Mouse (Mus musculus) brain, embryonic 14.5 days (tissue): ENCODE data around the gene Cysrt1. TPM values are rescaled to one million over a fixed set of nuclear protein-coding genes. Genes with fewer than 3 reads are reported as not detected.
"Not testable (repeated sequence)": the region's sequence is repeated elsewhere in the genome, so short reads cannot be mapped to it uniquely, and the experiment has no call there.

ENCODE experiments used
- DNase-seq: peaks from one replicate; pipeline ENCODE4 v3.0.0-alpha.2; 2011; ENCODE audit warnings: low read depth
- CTCF ChIP-seq: fragments of 200-500 bp; IDR thresholded peaks from 2 replicates; pipeline ENCODE4 v1.5.1; 2012; ENCODE audit warnings: inconsistent platforms, mild to moderate bottlenecking, moderate library complexity, borderline replicate concordance; ENCODE audit not compliant: insufficient read depth, insufficient read length; ENCODE audit errors: extremely low read depth
- POLR2A ChIP-seq: fragments of 200-500 bp; IDR thresholded peaks from 2 replicates; pipeline ENCODE4 v1.6.1; 2012; ENCODE audit warnings: mild to moderate bottlenecking, inconsistent platforms, borderline replicate concordance; ENCODE audit not compliant: poor library complexity, insufficient read depth, insufficient read length, severe bottlenecking; ENCODE audit errors: extremely low read depth
- polyA plus RNA-seq: library from polyadenylated mRNA; depleted of rRNA; stranded (reverse); fragments of >200 nt; gene quantifications from 2 replicates; pipeline ENCODE4 v1.2.3, GENCODE M21; 2012

The Cysrt1 gene
- polyA plus RNA-seq, 1 experiment, result 0.10 TPM

DNA sequence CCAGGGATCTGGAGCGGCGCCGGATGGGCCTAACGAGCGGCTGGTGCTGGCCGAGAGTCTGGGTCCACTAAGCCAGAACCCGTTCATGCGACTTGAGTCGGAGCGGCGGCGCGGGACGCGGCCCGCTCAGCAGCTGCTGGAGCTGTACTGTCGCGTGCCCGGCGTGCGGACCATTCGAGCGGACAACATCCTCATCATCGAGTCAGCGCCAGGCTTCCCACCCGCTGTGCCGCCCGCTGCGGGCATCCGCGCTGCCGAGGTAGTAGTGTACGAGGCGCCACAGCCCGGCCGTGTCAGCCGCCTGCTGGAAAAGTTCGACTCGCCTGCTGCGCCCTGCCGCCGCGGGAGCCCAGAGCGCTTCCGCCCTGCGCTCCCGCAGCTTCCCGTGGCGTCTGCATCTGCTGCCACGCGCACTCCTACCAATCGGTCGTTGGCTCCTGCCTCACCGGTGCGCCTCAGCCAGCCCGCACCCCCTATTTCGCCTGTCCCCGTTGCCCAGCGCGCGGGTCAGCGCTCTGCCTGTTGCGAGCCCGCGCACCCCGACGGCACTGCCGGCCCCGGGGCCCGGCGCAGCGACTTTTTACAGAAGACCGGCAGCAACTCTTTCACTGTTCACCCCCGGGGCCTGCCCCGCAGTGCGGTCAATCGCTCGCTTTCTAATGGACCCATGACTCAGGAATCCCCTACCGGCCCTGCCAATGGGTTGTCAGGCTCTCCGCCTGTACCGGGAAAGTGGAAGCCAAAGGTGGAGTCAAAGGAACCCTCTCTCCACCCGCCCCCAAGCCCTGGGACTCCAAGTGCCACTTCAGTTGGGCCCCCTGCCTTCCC, 20.8 kb upstream of the Cysrt1 start:
- TF ChIP-seq CTCF, result no peak
- TF ChIP-seq POLR2A, result no peak
- DNase-seq, result peak; percentile 58

DNA sequence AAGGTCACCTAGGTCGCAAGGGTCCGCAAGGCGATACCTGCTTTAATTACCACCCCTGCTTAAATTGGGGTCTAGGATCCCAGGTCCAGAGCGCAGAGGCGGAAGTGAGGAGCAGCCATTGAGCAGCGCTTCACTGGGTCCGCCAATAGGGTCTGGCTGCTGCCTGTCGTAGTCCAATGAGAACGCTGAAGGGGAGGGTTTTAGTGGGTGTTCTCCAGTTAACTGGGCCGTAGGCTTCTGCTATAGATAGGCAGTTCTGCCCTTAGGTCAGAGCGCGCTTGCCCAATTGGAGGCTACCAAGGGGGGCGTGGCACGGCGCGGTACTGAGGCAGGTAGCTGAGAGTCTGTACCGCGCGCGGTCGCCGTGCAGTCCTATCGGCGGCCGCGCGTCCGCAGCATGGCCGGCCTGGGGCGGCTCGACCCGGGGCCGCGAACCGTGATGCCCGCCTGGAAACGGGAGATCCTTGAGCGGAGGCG, 20.1 kb upstream of the Cysrt1 start, which contains the start of gene Tprn:
Gene Tprn, plus strand, starts transcription at position 328 of the 477 bp plus-strand sequence.
- peak; percentile 99 for DNase-seq
- no peak for TF ChIP-seq CTCF
- peak; percentile 62; the same call in 1 of the 2 replicates for TF ChIP-seq POLR2A

GRCm38 (mm10) chr2:25261870-25262269, 19.6 kb upstream of the Cysrt1 start:
- no peak for TF ChIP-seq CTCF
- no peak for DNase-seq

GRCm38 (mm10) chr2:25258887-25259286, 16.6 kb upstream of the Cysrt1 start:
- no peak for DNase-seq
- TF ChIP-seq CTCF (peak; percentile 39; the same call in 1 of the 2 replicates), POLR2A (no peak)

DNA sequence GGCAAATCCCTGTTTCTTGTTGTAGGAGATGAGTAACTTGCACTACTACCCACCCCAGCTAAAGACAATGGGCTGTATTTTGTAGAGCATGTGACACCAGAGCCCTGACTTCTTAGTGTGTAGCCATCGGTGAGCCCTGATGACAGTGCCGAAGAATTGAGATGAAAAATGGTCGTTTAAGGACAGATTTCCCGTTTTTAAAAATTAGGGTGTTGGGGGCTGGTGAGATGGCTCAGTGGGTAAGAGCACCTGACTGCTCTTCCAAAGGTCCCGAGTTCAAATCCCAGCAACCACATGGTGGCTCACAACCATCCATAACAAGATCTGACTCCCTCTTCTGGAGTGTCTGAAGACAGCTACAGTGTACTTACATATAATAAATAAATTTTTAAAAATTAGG, 15.0 kb upstream of the Cysrt1 start:
- DNase-seq, result not testable (repeated sequence)

- DNase-seq, result not testable (repeated sequence)
Observed at GRCm38 (mm10) chr2:25256443-25257109, 14.3 kb upstream of the Cysrt1 start.

DNA sequence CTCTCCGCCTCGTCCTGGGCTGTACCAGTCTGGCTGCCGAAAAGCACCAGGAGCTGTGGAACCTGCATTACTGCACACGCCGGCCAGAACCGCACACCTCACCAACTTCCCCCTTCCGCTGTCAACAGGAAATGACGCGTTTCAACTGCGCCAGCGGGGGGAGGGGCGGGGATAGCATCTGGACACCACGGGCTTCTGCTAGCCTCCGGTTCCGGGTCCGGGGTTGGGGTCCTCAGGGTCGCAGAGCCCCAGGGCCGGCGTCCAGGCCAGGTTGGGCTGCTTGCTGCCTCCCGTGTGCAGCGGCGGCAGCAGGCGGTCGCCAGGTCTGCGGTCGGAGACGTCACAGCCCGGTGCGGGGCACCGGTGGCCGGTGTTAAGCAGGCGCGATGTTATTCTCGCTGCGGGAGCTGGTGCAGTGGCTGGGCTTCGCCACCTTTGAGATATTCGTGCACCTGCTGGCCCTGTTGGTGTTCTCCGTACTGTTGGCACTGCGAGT, 13.1 kb upstream of the Cysrt1 start, which contains the start of gene Tmem203:
Gene Tmem203, plus strand, starts transcription at position 156 of the 496 bp plus-strand sequence.
- TF ChIP-seq POLR2A (peak; percentile 54; the same call in 1 of the 2 replicates), CTCF (no peak)
- peak; percentile 96 for DNase-seq

GRCm38 (mm10) chr2:25252331-25252730, 10.1 kb upstream of the Cysrt1 start:
- DNase-seq, result no peak
- TF ChIP-seq POLR2A (no peak), CTCF (peak; percentile 26; the same call in 1 of the 2 replicates)

DNA sequence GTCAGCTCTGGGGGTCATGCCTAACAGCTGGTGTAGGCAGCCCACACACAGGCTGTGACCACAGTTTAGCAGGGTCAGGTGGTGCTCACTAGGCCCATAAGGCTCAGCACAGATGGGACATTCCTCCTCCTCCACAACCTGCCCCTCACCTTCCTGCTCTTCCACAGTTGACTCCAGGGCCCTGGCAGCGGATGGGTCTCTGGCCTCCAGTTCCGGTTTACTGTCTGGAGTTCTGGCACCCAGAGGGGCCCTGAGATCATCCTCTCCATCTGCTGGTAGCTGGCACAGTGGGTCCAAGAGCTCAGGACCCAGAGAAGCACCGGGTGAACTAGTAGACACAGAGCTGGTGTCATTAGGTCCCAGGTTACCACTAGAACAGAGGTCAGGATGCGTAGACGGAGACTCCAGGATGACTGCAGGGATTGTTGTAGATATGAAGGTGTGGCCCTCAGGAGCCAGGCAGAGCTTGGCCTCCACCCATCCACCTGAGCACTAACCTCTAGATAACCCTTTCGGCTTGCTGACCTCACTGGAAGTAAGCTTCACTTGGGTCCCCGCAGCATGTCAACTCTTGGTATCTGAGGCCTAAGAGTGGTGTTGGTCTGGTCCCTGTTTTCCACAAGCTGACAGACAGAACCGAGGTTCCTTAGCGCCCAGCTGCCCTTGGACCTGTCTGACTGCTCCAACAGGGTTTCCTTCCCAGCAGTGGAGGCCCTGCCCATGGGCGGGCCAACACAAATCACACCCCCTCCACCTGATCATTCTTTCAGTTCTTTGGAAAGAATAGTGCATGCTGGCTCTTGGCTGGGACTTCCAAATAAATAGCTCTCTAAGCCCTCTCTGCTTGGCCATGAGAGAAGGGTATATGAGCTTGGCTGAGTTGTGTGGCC, 4.2 kb upstream of the Cysrt1 start, which contains the start of gene AL732309.1:
Gene AL732309.1, minus strand, starts transcription at position 681 of the 890 bp plus-strand sequence.
- no peak for DNase-seq
- TF ChIP-seq CTCF, result no peak
- no peak for TF ChIP-seq POLR2A

- no peak for DNase-seq
- TF ChIP-seq CTCF (no peak), POLR2A (no peak)
Observed at GRCm38 (mm10) chr2:25244144-25244543, 1.9 kb upstream of the Cysrt1 start.

GRCm38 (mm10) chr2:25243342-25243741, 1.1 kb upstream of the Cysrt1 start:
- no peak for DNase-seq
- no peak for TF ChIP-seq CTCF
- TF ChIP-seq POLR2A, result no peak
